Mouse (Mus musculus): ENCODE results near the gene Ccdc162.

Ccdc162 gene

GRCm38 (mm10) chr10:41716029-41716897, at the start of gene Ccdc162:
TSS of gene Ccdc162 (minus strand) at chr10:41716634.
- DNase-seq (ENCODE audit: low read depth, low spot score) = no peak

GRCm38 (mm10) chr10:41765586-41765985, 49.2 kb upstream of the Ccdc162 start:
- DNase-seq (ENCODE audit: low read depth, low spot score) = no peak

DNA sequence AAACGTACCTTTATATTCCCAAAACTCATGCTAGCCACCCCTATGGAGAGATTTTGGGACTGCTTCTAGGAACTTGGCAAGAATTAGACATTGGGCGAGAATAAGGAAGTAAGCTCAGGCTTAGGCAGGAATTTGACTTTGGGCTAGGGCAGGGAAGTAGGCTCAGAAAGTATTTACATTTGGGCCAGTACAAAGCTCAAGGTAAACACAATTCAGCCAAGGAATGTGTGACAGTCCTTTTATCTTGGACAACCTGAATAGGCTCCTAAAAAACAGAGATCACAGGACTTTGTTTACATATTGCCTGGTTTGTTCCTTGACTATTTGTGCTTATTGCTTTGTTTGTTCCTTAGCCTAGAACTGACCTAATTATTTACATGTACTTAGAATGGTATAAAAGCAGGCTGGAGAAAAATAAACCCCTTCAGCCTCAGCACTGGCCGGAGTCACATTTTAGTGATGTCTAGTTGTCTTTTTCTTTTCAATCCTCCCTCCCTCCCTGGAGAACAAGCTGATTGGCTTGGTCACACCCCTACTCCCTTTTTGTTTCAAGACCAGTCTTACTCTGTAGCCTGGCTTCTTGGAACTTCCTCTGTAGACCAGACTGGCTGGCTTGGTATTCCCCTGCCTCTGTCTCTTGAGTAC, 47.4 kb upstream of the Ccdc162 start:
- no peak for DNase-seq (ENCODE audit: low read depth, low spot score)

DNA sequence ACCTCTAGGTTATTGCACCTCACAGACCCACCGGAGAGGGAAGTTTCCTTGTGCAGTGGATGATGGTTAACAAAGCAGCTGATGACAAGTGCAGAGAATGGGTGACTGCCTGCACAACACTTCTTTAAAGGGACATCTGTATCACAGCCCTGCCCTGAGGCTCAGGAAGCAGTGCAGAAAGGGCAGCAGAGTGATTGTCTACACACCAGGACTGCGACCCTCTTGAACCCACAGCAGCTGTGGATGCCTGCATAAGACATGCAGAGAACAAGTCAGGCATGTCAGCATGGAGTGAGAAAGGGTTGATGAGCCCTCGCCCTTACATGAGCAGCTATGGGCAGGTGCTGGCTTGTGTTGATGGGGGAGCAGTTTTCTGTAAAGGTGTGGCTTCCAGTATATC, 44.4 kb upstream of the Ccdc162 start:
- no peak for DNase-seq (ENCODE audit: low read depth, low spot score)

GRCm38 (mm10) chr10:41758041-41758440, 41.6 kb upstream of the Ccdc162 start:
- DNase-seq (ENCODE audit: low read depth, low spot score) = no peak

- DNase-seq (ENCODE audit: low read depth, low spot score) = no peak
Observed at GRCm38 (mm10) chr10:41757226-41757625, 40.8 kb upstream of the Ccdc162 start.

- DNase-seq (ENCODE audit: low read depth, low spot score) = no peak
Observed at GRCm38 (mm10) chr10:41751867-41752480, 35.5 kb upstream of the Ccdc162 start.

DNA sequence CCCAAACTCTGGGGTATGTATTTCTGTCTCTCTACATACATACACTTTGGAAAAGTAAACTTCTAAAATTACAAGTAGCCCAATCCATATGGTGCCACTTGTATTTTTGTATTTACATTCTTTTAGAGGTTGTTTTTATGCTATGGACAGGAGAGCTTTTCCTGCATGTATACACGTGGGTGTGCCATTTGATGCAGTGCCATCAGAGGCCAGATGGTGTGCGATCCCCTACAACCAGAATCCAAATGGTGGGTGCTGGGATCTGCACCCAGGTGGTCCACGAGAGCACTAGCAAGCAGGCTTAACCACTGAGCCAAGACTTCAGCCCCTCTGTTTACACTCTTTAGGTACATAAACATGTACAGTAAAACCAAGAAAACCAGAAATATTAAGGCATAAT, 32.9 kb upstream of the Ccdc162 start:
- DNase-seq (ENCODE audit: low read depth, low spot score) = no peak

- no peak for DNase-seq (ENCODE audit: low read depth, low spot score)
Observed at GRCm38 (mm10) chr10:41746554-41746953, 30.1 kb upstream of the Ccdc162 start.

GRCm38 (mm10) chr10:41744006-41744405, 27.6 kb upstream of the Ccdc162 start:
- no peak for DNase-seq (ENCODE audit: low read depth, low spot score)

GRCm38 (mm10) chr10:41740221-41740620, 23.8 kb upstream of the Ccdc162 start:
- DNase-seq (ENCODE audit: low read depth, low spot score) = no peak

DNA sequence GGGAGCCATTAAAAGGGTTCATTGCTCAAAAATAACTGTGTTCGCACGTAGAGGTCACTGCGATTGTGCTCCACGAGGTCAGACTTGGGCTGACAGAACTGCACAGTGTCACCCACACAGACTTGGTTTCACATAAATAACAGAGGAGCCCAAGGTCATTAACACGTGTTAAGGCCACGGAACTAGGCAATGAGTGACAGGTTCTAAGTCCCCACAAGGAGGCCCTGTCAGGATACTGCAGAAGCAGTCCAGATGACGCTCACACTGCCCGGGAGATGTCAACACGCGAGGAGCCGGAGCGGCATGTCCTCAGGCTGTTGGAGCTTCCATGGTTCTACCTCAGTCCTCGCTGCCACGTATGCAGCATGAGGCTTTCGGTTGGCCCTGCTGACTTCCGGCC, 20.8 kb upstream of the Ccdc162 start:
- no peak for DNase-seq (ENCODE audit: low read depth, low spot score)

DNA sequence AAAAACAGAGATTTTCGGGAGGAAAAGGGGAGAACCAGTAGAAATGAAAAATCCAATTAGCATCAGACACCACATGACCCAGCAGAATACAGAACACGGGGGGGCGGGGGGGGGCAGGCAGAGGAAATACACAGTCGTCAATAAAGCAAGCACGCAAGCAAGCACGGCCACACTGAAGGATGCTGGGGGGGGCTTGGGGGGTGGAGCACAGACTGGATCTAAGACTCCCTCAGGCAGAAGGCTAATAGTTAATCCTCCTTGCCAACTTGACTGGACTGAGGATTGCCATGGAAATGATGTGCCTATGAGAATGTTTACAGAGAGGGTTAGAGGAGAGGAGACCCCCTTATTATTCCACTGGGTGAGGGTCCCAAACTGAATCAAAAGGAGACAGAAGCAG, 19.0 kb upstream of the Ccdc162 start:
- DNase-seq (ENCODE audit: low read depth, low spot score) = no peak

GRCm38 (mm10) chr10:41733214-41733613, 16.8 kb upstream of the Ccdc162 start:
- DNase-seq (ENCODE audit: low read depth, low spot score) = no peak

DNA sequence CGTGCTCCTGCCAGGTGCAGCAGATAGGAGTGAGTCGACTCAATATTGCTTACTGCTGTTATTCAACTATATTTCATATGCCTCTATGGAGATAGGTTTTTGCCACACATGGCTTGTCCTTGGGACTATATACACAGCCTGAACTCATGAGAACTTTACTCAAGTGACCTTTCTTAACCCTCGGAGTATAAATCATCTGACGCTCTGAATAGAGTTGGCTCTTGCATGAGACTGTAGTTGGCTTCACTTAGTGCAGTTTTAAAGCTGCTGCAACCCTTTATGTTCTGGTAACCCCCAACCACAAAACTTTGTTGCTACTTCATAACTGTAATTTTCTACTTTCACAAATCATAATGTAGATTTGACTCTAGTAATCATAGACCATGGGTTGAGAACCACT, 15.5 kb upstream of the Ccdc162 start:
- no peak for DNase-seq (ENCODE audit: low read depth, low spot score)

GRCm38 (mm10) chr10:41730746-41731145, 14.3 kb upstream of the Ccdc162 start:
- no peak for DNase-seq (ENCODE audit: low read depth, low spot score)

DNA sequence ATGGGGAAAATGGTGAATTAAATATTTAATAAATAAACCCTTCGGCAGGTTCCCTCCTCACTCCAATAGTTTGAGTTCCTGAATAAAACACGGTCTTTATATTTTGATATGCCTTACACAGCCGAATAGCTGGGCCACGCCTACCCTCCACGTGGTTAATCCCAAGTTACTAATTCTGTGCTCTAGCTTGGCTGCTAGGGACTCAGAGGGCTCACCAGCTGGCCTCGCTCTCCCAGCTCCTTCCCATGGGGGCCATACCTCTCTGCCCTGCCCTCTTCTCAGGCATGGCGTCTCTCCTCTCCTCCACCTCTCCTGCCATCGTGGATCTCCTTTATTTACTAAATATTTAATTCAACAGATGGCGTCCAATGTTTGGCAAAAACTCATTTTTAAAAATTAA, 9.8 kb upstream of the Ccdc162 start:
- no peak for DNase-seq (ENCODE audit: low read depth, low spot score)

GRCm38 (mm10) chr10:41719587-41719986, 3.2 kb upstream of the Ccdc162 start:
- DNase-seq (ENCODE audit: low read depth, low spot score) = no peak

- no peak for DNase-seq (ENCODE audit: low read depth, low spot score)
Observed at GRCm38 (mm10) chr10:41715557-41715956, 877 bp downstream of the Ccdc162 start.

GRCm38 (mm10) chr10:41711467-41711866, 5.0 kb downstream of the Ccdc162 start:
- no peak for DNase-seq (ENCODE audit: low read depth, low spot score)

DNA sequence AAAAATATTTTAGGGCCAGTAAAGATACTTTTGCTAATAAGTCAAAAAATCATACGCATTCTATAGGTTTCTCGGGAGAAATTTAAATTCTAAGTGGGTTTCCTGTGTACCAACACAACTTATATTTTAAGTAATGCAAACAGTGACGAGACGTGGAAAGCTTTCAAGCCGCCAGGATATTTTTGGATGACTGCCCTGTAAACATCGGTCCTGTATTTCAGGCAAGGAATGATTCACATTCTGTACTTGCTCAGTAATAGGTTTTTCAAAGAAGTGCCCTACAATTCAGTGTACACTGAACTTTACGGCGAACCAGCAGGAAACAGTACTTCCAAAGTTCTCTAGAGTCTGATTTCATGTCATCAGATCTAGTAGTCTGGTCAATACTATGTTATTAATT, 5.7 kb downstream of the Ccdc162 start:
- DNase-seq (ENCODE audit: low read depth, low spot score) = no peak

DNA sequence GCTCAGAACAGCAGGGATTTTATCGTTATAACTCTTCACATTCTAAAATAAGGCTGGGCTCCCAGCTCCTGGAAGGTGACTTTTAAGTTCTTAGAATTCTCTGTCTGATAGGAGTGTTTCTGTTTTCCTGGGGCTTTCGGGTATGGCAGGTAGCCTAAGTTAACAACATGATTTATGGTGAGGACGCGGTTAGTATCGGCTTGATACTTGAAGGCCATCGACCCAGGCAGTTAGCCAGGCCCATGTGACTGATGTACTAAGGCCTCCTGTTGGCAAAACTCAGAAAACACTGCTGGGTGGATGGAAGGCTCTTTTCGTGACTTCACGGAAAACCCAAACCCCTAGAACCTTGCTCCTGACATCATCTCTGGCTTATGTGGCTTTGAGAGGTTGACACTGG, 7.1 kb downstream of the Ccdc162 start:
- no peak for DNase-seq (ENCODE audit: low read depth, low spot score)

- DNase-seq (ENCODE audit: low read depth, low spot score) = no peak
Observed at GRCm38 (mm10) chr10:41699669-41700068, 16.8 kb downstream of the Ccdc162 start.

Data from retina, postnatal 7 days (tissue).